Mouse (Mus musculus) forebrain, embryonic 12.5 days (tissue): ENCODE results near the gene Cep97. TPM values are rescaled to one million over a fixed set of nuclear protein-coding genes. Genes with fewer than 3 reads are reported as not detected.

ENCODE experiments used
- ATAC-seq: fragments of 200-750 bp; cut with Nextera tagmentation; 2 replicates; pipeline ENCODE4 v1.8.0; 2017; ENCODE audit warnings: moderate TSS enrichment; ENCODE audit not compliant: low FRiP score
- H3K27ac ChIP-seq: fragments of 300-500 bp; sonication (generic); 2 replicates; pipeline ENCODE4 v1.5.1; 2016; ENCODE audit warnings: mild to moderate bottlenecking
- H3K27me3 ChIP-seq: fragments of 300-500 bp; sonication (generic); 2 replicates; pipeline ENCODE4 v1.6.1; 2016; ENCODE audit warnings: mild to moderate bottlenecking
- H3K36me3 ChIP-seq: fragments of 300-500 bp; sonication (generic); replicated peaks from 2 replicates; pipeline ENCODE4 v1.6.1; 2016; ENCODE audit warnings: mild to moderate bottlenecking
- H3K4me1 ChIP-seq: fragments of 300-500 bp; sonication (generic); 2 replicates; pipeline ENCODE4 v1.6.1; 2016
- H3K4me2 ChIP-seq: fragments of 300-500 bp; sonication (generic); 2 replicates; pipeline ENCODE4 v1.6.1; 2016; ENCODE audit warnings: mild to moderate bottlenecking, moderate library complexity
- H3K4me3 ChIP-seq: fragments of 300-500 bp; sonication (generic); replicated peaks from 2 replicates; pipeline ENCODE4 v1.5.1; 2016; ENCODE audit warnings: mild to moderate bottlenecking
- H3K9ac ChIP-seq: fragments of 300-500 bp; sonication (generic); 2 replicates; pipeline ENCODE4 v1.6.1; 2016; ENCODE audit warnings: mild to moderate bottlenecking
- H3K9me3 ChIP-seq: fragments of 300-500 bp; sonication (generic); 2 replicates; pipeline ENCODE4 v1.6.1; 2016
- WGBS: fragments of 180-500 bp; shearing (Covaris S2); methylation state at CpG from one replicate; pipeline ENCODE4 v1.1.7; 2016; 5-methylcytosine and 5-hydroxymethylcytosine counted together
- polyA plus RNA-seq: library from polyadenylated mRNA; unstranded; fragments of >200 nt; fragmentation: Nextera tagmentation; extraction: Ambion mirVana; gene quantifications from 2 replicates; pipeline ENCODE4 v1.2.1, GENCODE M21; 2016

Gene Cep97
- polyA plus RNA-seq, 1 experiment from 2014 or later: 22.9 TPM

GRCm38 (mm10) chr16:55938761-55939160 is 4.1 kb upstream of the Cep97 start:
- Histone ChIP-seq H3K4me2 (no peak overlapping the region), H3K9ac (no peak overlapping the region), H3K36me3 (no peaks in the 10 kb centered on the region), H3K27ac (no peak overlapping the region), H3K4me3 (no peak overlapping the region), H3K9me3 (no peaks in the 10 kb centered on the region), H3K27me3 (no peaks in the 10 kb centered on the region), H3K4me1 (no peaks in the 10 kb centered on the region)
- WGBS: 83% methylated on average over 4 of the region's 4 CpGs
- ATAC-seq: no peak

DNA sequence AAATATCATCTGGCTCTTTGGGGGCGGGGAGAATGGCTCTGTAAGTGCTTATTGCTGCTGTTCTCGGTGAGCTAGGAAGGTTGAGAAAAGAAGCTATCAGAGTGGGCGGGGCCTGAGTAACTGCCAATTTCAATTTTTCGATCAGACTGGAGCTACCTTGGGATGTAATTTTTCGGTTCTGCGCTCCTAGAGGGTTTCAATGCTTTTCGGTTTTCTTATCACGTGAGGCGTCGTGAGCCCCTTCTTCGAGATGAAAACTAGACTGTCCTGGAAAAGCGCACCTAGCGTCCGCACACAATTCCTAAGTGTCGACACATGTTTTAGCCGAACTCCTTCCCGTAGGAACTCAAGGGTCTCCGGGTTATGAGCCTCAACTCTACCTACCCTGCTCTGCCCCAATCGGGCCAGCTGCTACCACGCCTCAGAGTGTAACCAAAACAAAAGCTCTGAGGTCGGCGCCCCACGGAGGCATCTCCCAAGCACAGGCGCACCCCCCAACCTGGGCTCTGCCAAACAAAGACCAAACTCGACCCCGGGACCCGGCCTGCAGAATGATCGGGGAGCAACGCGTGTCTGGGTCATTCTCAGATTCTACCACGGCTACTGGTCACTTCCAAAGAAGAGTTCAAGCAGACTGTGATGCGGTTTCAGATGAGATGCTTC is 843 bp downstream of the Cep97 start:
- Histone ChIP-seq H3K4me1 (no peaks in the 10 kb centered on the region), H3K9ac (peak overlapping the region; percentile 68), H3K9me3 (no peaks in the 10 kb centered on the region), H3K4me2 (peak overlapping the region; percentile 63), H3K36me3 (peaks cover 11% of the 10 kb centered on the region), H3K27me3 (no peaks in the 10 kb centered on the region), H3K4me3 (peak overlapping the region; percentile 67), H3K27ac (peak overlapping the region; percentile 75)
- WGBS: 1% methylated on average over 32 of the region's 32 CpGs
- ATAC-seq: peak; percentile 61

DNA sequence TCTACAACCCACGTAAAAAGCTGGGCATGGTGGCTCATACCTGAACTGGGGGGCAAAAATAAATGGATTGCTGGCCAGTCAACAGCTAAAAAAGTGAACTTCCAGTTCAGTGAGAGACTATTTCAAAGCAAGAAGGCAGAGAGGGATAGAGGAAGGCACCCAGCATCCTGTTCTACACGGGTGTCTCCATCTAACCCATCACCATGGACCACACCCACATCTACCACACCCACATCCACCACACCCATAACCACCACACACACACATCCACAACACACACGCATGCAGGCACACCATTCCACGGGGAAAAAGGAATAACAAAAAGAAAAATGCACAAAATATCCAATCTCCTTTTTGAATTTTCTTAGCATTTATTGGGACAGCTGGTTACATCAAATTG is 10.6 kb downstream of the Cep97 start:
- ATAC-seq: no peak
- Histone ChIP-seq H3K27ac (no peak overlapping the region), H3K9ac (no peak overlapping the region), H3K27me3 (no peaks in the 10 kb centered on the region), H3K4me1 (no peaks in the 10 kb centered on the region), H3K4me2 (no peak overlapping the region), H3K36me3 (peaks cover 59% of the 10 kb centered on the region), H3K9me3 (no peaks in the 10 kb centered on the region), H3K4me3 (no peak overlapping the region)
- WGBS: 91% methylated on average over 4 of the region's 4 CpGs

DNA sequence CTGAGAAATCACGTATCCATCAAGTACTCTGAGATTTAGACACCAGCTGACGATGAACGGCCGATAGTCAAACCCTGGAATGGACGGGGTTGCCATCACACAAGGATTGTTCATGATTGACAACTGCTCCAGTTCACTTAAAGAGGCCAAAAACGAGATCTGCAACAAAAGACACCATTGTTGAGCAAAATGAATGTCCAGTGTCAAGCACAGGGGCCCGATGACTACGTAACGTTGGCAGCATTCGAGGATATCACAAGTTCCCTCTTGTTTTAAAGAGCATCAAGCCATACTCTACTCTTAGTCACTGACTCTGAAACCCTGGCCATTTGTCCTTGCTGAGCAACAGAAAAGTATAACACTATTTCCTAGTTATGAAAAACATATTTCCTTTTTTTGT is 12.6 kb downstream of the Cep97 start:
- Histone ChIP-seq H3K27ac (no peak overlapping the region), H3K9me3 (no peaks in the 10 kb centered on the region), H3K9ac (no peak overlapping the region), H3K4me1 (no peaks in the 10 kb centered on the region), H3K36me3 (peaks cover 72% of the 10 kb centered on the region), H3K4me3 (no peak overlapping the region), H3K27me3 (no peaks in the 10 kb centered on the region), H3K4me2 (no peak overlapping the region)
- 89% methylated on average over 10 of the region's 10 CpGs for WGBS
- no peak for ATAC-seq

DNA sequence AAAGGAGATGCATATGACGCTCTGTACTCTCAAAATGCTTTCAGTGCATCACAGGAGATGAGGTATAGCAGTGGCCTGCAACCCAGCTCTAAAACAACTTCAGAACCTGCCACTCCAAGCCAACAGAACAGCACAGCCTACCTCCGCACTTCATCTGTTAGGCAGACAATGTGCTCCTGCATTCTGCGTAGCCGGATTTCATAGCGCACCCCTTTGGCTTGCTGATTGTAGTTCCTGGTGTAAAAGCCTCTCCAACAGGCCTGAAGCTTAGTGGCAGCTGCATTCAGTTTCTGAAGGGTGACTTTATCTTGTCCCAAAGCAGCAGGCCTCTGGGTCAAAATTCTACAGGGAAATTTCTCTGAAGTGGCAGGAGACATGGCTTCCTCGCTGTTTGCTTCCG is 19.9 kb downstream of the Cep97 start:
- WGBS: 98% methylated on average over 7 of the region's 7 CpGs
- no peak overlapping the region for H3K4me2 ChIP-seq
- H3K36me3 ChIP-seq: peaks cover 79% of the 10 kb centered on the region
- no peak for ATAC-seq
- H3K4me3 ChIP-seq: no peak overlapping the region
- H3K9ac ChIP-seq: no peak overlapping the region
- H3K4me1 ChIP-seq: no peaks in the 10 kb centered on the region
- no peak overlapping the region for H3K27ac ChIP-seq
- no peaks in the 10 kb centered on the region for H3K27me3 ChIP-seq
- no peaks in the 10 kb centered on the region for H3K9me3 ChIP-seq

DNA sequence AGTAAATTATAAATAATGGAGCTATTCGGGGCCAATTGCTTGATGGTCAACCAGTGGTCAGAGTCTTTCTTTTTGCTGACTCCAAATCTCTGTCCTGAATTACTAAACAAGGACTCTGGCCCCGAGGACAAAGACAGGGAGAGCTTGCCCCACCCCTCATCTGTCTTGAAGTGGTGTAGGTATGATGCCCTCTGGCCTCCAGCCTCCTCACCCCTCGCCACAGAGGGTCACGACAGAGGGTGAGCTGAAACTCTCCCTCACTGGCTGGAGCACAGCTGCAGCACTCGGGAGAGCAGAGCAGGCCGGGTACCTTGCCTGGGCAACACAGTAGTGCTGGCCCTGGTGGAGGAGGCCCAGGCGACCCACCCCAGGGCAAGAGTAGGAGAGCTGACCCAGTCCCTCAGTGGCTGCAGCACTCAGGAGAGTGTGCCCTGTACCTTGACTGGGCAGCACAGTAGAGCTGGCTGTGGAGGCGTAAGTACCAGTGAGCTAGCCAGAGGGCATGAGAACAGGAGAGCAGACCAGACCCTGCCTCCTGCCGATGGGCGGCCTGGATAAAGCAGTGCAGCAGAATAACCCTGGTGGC is 24.4 kb downstream of the Cep97 start:
- no peaks in the 10 kb centered on the region for H3K27me3 ChIP-seq
- H3K9me3 ChIP-seq: no peaks in the 10 kb centered on the region
- ATAC-seq: no peak
- 90% methylated on average over 10 of the region's 10 CpGs for WGBS
- H3K4me1 ChIP-seq: no peaks in the 10 kb centered on the region
- peaks cover 71% of the 10 kb centered on the region for H3K36me3 ChIP-seq
- no peak overlapping the region for H3K27ac ChIP-seq
- no peak overlapping the region for H3K4me2 ChIP-seq
- no peak overlapping the region for H3K9ac ChIP-seq
- no peak overlapping the region for H3K4me3 ChIP-seq

DNA sequence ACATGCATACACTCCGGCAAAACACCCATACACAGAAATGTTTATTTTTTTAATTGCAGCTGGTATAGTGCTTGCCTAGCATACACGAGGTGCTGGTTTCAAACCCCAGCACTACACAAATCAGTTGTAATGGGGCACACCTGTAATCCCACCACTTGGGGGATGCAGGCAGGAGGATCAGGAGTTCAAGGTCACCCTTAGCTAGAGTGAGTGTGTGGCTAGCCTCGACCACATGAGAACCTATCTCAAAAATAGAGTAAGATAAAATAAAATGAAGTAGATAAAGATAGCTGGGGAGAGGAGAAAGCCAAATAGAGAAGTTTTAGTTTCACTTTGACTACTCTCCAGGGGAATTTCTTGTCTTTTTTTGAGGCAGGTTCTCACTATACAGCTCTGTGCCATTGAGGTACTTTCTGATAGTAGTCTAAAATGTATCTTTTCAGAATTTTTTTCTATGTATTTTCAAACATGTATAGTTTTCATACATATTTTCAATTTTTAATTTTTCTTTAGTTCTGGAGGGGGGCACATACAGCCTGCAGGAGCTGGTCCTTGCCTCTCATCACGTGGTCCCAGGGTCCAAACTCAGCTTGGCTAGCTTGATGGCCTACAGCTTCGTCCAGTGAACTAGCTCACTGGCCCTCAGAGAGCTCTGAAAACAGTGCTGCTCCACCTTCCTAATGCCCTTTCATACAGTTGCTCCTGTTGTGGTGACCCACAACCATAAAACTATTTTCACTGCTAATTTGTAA is 27.6 kb downstream of the Cep97 start:
- Histone ChIP-seq H3K4me3 (no peak overlapping the region), H3K36me3 (peaks cover 65% of the 10 kb centered on the region), H3K9me3 (no peaks in the 10 kb centered on the region), H3K4me1 (no peaks in the 10 kb centered on the region), H3K4me2 (no peak overlapping the region), H3K27ac (no peak overlapping the region), H3K27me3 (no peaks in the 10 kb centered on the region), H3K9ac (no peak overlapping the region)
- ATAC-seq: no peak
- WGBS: 94% methylated on average over 5 of the region's 5 CpGs

GRCm38 (mm10) chr16:55905370-55905769 is 29.3 kb downstream of the Cep97 start:
- no peaks in the 10 kb centered on the region for H3K4me1 ChIP-seq
- no peak for ATAC-seq
- no peaks in the 10 kb centered on the region for H3K9me3 ChIP-seq
- 94% methylated on average over 25 of the region's 25 CpGs for WGBS
- peaks cover 55% of the 10 kb centered on the region for H3K36me3 ChIP-seq
- no peaks in the 10 kb centered on the region for H3K27me3 ChIP-seq
- H3K4me3 ChIP-seq: no peak overlapping the region
- no peak overlapping the region for H3K27ac ChIP-seq
- H3K4me2 ChIP-seq: no peak overlapping the region
- H3K9ac ChIP-seq: no peak overlapping the region

DNA sequence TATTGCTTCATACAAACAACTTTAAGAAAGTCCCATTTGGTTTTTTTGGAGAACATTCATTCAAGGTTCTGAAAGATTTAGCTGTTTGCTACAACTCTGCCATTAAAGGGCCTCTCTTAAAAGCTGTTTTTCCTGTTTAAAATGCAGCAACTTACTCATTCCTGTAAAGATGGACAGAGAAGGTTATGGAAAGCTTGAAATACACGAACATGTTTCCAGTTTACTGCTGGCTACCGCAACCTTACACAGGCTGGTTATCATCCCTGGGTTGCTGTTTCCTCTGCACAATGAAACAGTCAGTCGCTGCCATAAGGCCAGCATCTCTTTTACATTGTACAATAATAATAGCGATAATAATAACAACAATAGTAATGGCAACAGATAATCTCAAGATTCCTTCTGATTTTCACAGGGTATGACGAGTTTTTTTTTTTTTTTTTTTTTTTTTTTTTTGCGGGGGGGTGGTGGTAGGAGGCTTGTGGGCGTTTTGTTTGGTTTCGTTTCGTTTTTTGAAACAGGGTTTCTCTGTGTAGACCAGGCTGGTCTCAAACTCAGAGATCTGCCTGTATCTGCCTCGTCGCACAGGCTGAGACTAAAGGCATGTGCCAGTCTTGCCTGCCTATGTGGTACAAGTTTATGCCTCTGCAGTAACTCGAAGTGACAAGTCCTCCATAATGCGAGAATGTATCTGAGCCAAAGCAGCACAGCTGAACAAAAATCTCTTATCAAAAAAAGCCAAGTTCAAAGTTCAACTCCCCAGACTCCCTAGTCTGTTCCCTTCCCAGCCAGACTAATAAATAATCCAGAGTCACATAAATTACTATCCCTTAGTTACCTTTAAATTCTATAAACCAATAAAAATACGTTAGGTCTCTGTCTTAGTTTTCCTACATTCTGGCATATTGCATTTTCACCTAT is 32.6 kb downstream of the Cep97 start:
- no peak for ATAC-seq
- WGBS: 92% methylated on average over 14 of the region's 14 CpGs
- H3K4me3 ChIP-seq: no peak overlapping the region
- H3K4me2 ChIP-seq: no peak overlapping the region
- no peak overlapping the region for H3K27ac ChIP-seq
- H3K36me3 ChIP-seq: peaks cover 40% of the 10 kb centered on the region
- H3K27me3 ChIP-seq: no peaks in the 10 kb centered on the region
- H3K9ac ChIP-seq: no peak overlapping the region
- H3K9me3 ChIP-seq: no peaks in the 10 kb centered on the region
- H3K4me1 ChIP-seq: no peaks in the 10 kb centered on the region

DNA sequence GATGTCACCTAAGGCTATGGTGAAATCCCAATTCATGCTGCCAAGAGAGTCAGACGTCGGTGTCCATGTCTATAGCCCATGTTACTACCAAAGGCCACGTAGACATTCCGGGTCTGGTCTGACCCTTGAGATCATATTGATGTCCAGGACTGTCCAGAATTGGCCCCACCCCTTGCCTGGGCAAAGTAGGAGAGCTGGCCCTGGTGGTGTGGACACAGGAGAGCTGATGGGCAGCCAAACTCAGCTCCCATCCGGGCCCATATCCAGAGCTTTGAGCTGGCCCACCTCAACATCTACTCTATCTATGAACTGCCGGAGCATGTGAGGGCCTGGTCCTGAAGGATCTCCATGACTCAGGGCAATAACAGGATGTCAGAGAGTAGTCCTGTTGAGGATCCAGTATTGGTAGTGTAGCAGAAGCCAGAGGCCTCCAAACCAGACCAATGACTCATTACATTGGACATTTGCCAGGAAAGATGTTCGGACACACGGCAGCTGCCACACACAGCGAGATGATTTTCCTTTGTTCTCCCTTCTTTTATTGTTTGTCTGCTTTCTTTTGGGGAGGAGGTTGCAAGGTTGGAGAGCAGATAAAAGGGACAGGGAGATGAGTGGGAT is 36.2 kb downstream of the Cep97 start:
- Histone ChIP-seq H3K9ac (no peak overlapping the region), H3K4me3 (no peak overlapping the region), H3K9me3 (no peaks in the 10 kb centered on the region), H3K27me3 (no peaks in the 10 kb centered on the region), H3K4me1 (peaks cover 12% of the 10 kb centered on the region), H3K36me3 (0 out of 2 replicates have a peak, but pooled peaks cover 6% of the 10 kb centered on the region), H3K4me2 (no peak overlapping the region), H3K27ac (no peak overlapping the region)
- 85% methylated on average over 9 of the region's 9 CpGs for WGBS
- ATAC-seq: no peak

GRCm38 (mm10) chr16:55895651-55896095 is 39.0 kb downstream of the Cep97 start:
- 2% methylated on average over 9 of the region's 9 CpGs for WGBS
- H3K9ac ChIP-seq: peak overlapping the region; percentile 76
- no peaks in the 10 kb centered on the region for H3K27me3 ChIP-seq
- peak; percentile 24; the same call in 1 of the 2 replicates for ATAC-seq
- H3K4me1 ChIP-seq: peaks cover 12% of the 10 kb centered on the region
- peak overlapping the region; percentile 85 for H3K4me2 ChIP-seq
- peak overlapping the region; percentile 82 for H3K27ac ChIP-seq
- H3K36me3 ChIP-seq: no peaks in the 10 kb centered on the region
- H3K4me3 ChIP-seq: peak overlapping the region; percentile 68
- no peaks in the 10 kb centered on the region for H3K9me3 ChIP-seq
